Mouse (Mus musculus) intestine, embryonic 15.5 days (tissue): ENCODE results near the gene 6430550D23Rik. TPM values are rescaled to one million over a fixed set of nuclear protein-coding genes. Genes with fewer than 3 reads are reported as not detected.

Experiments
- ATAC-seq: fragments of 200-750 bp; cut with Nextera tagmentation; 2 replicates; pipeline ENCODE4 v1.8.0; 2017; ENCODE audit warnings: moderate TSS enrichment, moderate library complexity
- H3K27ac ChIP-seq: fragments of 300-500 bp; sonication (generic); 2 replicates; pipeline ENCODE4 v1.5.1; 2015; ENCODE audit warnings: mild to moderate bottlenecking, inconsistent platforms
- H3K27me3 ChIP-seq: fragments of 300-500 bp; sonication (generic); replicated peaks from 2 replicates; pipeline ENCODE4 v1.6.1; 2015; ENCODE audit warnings: inconsistent platforms
- H3K36me3 ChIP-seq: fragments of 300-500 bp; sonication (generic); 2 replicates; pipeline ENCODE4 v1.6.1; 2015; ENCODE audit warnings: inconsistent platforms
- H3K4me1 ChIP-seq: fragments of 300-500 bp; sonication (generic); replicated peaks from 2 replicates; pipeline ENCODE4 v1.6.1; 2015; ENCODE audit warnings: inconsistent platforms
- H3K4me2 ChIP-seq: fragments of 300-500 bp; sonication (generic); replicated peaks from 2 replicates; pipeline ENCODE4 v1.6.1; 2015; ENCODE audit warnings: mild to moderate bottlenecking, inconsistent platforms
- H3K4me3 ChIP-seq: fragments of 300-500 bp; sonication (generic); replicated peaks from 2 replicates; pipeline ENCODE4 v1.5.1; 2015; ENCODE audit warnings: inconsistent platforms
- H3K9ac ChIP-seq: fragments of 300-500 bp; sonication (generic); 2 replicates; pipeline ENCODE4 v1.6.1; 2015; ENCODE audit warnings: inconsistent platforms
- H3K9me3 ChIP-seq: fragments of 300-500 bp; sonication (generic); 2 replicates; pipeline ENCODE4 v1.6.1; 2016; ENCODE audit warnings: inconsistent platforms
- WGBS: fragments of 180-500 bp; shearing (Covaris S2); methylation state at CpG from one replicate; pipeline ENCODE4 v1.1.7; 2015; 5-methylcytosine and 5-hydroxymethylcytosine counted together
- polyA plus RNA-seq: library from polyadenylated mRNA; unstranded; fragments of >200 nt; fragmentation: Nextera tagmentation; extraction: Ambion mirVana; gene quantifications from 2 replicates; pipeline ENCODE4 v1.2.1, GENCODE M21; 2015

Gene 6430550D23Rik
- polyA plus RNA-seq, result 0.99 and 1.2 TPM in 2 replicates

DNA sequence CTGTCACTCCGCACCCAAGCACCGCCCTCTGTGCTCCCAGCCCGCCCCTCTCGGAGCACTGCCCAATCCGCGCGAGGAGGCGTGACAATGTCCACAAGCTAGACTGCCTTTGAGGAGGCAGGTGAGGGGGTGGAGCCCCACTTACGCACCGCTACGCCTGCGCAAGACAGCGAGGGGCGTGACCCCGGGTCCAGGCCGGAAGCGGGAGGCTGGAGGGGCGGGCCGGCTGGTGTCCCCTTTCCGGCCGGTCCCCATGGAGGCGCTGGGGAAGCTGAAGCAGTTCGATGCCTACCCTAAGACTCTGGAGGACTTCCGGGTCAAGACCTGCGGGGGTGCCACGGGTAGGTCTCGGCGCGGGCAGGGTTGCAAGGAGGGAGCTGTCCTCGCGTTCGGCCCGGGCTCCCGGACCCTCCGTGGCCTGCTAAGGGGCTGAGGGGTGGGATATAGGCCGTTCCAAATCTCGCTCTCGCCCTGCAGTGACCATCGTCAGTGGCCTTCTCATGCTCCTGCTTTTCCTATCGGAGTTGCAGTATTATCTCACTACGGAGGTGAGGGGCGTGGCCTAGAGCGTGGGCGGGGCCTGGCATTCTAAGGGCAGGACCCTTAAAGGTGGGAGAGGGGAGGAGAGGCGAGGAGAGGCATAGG is at the start of gene 6430550D23Rik, which contains the start of gene Ergic3:
Gene 6430550D23Rik (minus strand): TSS at position 90 of the 645 bp plus-strand sequence.
Gene Ergic3 (plus strand): TSS at position 158 of the 645 bp plus-strand sequence.
- H3K9me3 ChIP-seq, result no peaks in the 10 kb centered on the region
- no peaks in the 10 kb centered on the region for H3K27me3 ChIP-seq
- peak within 1 kb of the TSS; percentile 81 for H3K4me2 ChIP-seq
- ATAC-seq, result peak; percentile 100
- peaks cover 4% of the 10 kb centered on the region; the same call in 1 of the 2 replicates for H3K4me1 ChIP-seq
- peak within 1 kb of the TSS; percentile 83 for H3K27ac ChIP-seq
- peak within 1 kb of the TSS; percentile 92 for H3K4me3 ChIP-seq
- WGBS, result under 1% methylated on average over 45 of the region's 45 CpGs
- peaks cover 26% of the 10 kb centered on the region for H3K36me3 ChIP-seq
- H3K9ac ChIP-seq, result peak within 1 kb of the TSS; percentile 85

DNA sequence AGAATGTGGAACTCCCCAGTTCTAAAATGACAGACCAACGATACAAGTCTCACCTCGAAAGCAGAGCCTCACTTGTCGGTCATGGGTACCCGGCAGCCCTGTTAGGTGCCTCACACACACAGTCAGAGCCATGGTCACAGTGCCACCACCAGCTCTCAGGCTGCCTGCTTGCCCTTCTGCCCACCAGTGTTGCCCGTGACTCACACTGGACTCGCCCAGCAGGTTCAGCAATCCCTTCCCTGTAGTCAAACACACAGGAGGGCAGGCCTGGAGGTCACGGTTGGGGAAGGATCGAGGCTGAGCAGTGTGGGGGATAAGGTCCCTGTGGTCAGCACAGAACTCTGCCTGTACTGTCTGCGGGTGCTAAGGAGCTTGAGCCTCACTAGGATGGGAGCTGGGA is 45.0 kb upstream of the 6430550D23Rik start, which contains the start of gene Fer1l4:
Gene Fer1l4 (minus strand): TSS at position 132 of the 400 bp plus-strand sequence.
- Histone ChIP-seq H3K4me2 (no peak within 1 kb of the TSS), H3K4me3 (no peak within 1 kb of the TSS), H3K4me1 (no peaks in the 10 kb centered on the region), H3K27me3 (no peaks in the 10 kb centered on the region), H3K27ac (no peak within 1 kb of the TSS), H3K36me3 (no peaks in the 10 kb centered on the region), H3K9ac (no peak within 1 kb of the TSS), H3K9me3 (no peaks in the 10 kb centered on the region)
- WGBS, result 68% methylated on average over 9 of the region's 9 CpGs
- no peak for ATAC-seq

DNA sequence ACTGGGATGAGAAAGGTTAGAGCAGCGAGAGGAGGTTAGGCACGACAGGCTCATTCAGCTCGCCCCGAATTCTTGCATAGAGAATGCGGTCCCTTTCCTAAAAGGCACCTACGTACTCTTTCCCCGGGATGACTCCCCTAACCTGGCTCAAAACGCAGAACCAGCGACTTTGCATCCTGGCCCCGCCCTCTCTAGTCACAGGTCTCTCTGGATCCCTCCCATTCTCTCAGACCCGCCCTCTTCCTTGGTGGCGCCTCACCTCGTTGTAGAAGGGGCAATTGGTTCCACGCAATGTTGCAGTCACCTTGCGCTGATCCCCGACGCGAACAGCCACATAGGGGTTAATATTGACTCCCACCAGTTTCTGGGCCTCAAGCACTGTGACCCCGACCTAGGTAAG is 40.2 kb upstream of the 6430550D23Rik start:
- peak overlapping the region; percentile 10; the same call in 1 of the 2 replicates for H3K4me3 ChIP-seq
- H3K9ac ChIP-seq, result no peak overlapping the region
- no peaks in the 10 kb centered on the region for H3K36me3 ChIP-seq
- H3K27ac ChIP-seq, result no peak overlapping the region
- H3K4me2 ChIP-seq, result peak overlapping the region; percentile 50
- H3K4me1 ChIP-seq, result no peaks in the 10 kb centered on the region
- 0 out of 2 replicates have a peak, but pooled peaks cover 4% of the 10 kb centered on the region for H3K27me3 ChIP-seq
- WGBS, result 7% methylated on average over 19 of the region's 19 CpGs
- ATAC-seq, result peak; percentile 61
- no peaks in the 10 kb centered on the region for H3K9me3 ChIP-seq

GRCm38 (mm10) chr2:156042903-156043302 is 35.1 kb upstream of the 6430550D23Rik start:
- ATAC-seq, result no peak
- WGBS, result 85% methylated on average over 8 of the region's 8 CpGs
- no peak overlapping the region for H3K4me2 ChIP-seq

DNA sequence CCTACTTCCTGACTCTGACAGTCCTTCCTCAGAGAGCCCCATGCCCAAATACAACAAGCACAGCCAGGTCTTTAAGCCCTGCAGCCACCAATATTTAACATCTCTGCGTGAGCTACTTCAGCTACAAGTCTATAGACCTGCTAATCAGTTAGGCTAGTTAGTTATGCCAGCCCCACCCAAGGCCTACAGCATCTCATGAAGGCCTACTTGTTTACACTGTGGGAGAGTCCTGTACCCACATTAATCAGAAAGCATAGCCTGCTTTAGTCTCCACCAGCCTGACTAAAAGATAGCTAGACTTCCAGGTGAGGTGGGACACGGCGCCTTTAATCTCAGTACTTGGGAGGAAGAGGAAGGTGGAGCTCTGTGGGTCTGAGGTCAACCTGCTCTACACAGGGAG is 31.6 kb upstream of the 6430550D23Rik start:
- WGBS, result 74% methylated on average over 3 of the region's 3 CpGs
- Histone ChIP-seq H3K4me3 (no peak overlapping the region), H3K4me1 (no peaks in the 10 kb centered on the region), H3K4me2 (no peak overlapping the region), H3K36me3 (no peaks in the 10 kb centered on the region), H3K9ac (no peak overlapping the region), H3K9me3 (no peaks in the 10 kb centered on the region), H3K27me3 (no peaks in the 10 kb centered on the region), H3K27ac (no peak overlapping the region)
- no peak for ATAC-seq

More at GRCm38 (mm10) chr2:156042903-156043302, 35.1 kb upstream of the 6430550D23Rik start:
- H3K27me3 ChIP-seq, result 0 out of 2 replicates have a peak, but pooled peaks cover 4% of the 10 kb centered on the region
- no peaks in the 10 kb centered on the region for H3K4me1 ChIP-seq
- no peaks in the 10 kb centered on the region for H3K36me3 ChIP-seq
- H3K27ac ChIP-seq, result no peak overlapping the region
- H3K9ac ChIP-seq, result no peak overlapping the region
- H3K4me3 ChIP-seq, result no peak overlapping the region
- no peaks in the 10 kb centered on the region for H3K9me3 ChIP-seq

DNA sequence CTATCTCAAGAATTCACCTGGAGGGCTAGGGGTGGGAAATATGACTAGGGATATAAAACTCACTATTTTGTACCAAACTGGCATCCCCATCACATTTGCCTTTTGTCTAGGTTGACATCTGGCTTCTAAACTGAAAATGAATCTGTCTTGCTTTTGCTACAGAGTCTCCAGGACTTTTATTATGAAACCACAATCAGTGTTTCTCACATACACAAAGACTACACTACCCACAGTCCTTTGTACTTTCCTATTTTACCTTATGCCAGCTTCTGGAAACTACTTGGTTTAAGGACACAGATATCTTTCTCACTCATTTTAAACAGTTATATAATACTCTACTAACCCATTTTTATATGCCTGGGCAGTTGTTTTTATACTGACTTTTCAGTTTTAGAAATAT is 17.7 kb upstream of the 6430550D23Rik start:
- Histone ChIP-seq H3K9me3 (no peaks in the 10 kb centered on the region), H3K27me3 (no peaks in the 10 kb centered on the region), H3K36me3 (no peaks in the 10 kb centered on the region), H3K4me3 (no peak overlapping the region), H3K27ac (no peak overlapping the region), H3K4me1 (no peaks in the 10 kb centered on the region), H3K4me2 (no peak overlapping the region), H3K9ac (no peak overlapping the region)
- ATAC-seq, result no peak

GRCm38 (mm10) chr2:156021765-156022164 is 14.0 kb upstream of the 6430550D23Rik start:
- H3K9me3 ChIP-seq, result no peaks in the 10 kb centered on the region
- no peaks in the 10 kb centered on the region for H3K27me3 ChIP-seq
- H3K4me3 ChIP-seq, result no peak overlapping the region
- no peaks in the 10 kb centered on the region for H3K4me1 ChIP-seq
- WGBS, result 85% methylated on average over 2 of the region's 2 CpGs
- no peak overlapping the region for H3K27ac ChIP-seq
- peaks cover 13% of the 10 kb centered on the region for H3K36me3 ChIP-seq
- no peak overlapping the region for H3K9ac ChIP-seq
- ATAC-seq, result no peak
- no peak overlapping the region for H3K4me2 ChIP-seq

GRCm38 (mm10) chr2:156021219-156021618 is 13.4 kb upstream of the 6430550D23Rik start:
- no peaks in the 10 kb centered on the region for H3K27me3 ChIP-seq
- H3K9ac ChIP-seq, result no peak overlapping the region
- 86% methylated on average over 8 of the region's 8 CpGs for WGBS
- no peak for ATAC-seq
- no peak overlapping the region for H3K27ac ChIP-seq
- H3K4me3 ChIP-seq, result no peak overlapping the region
- peaks cover 15% of the 10 kb centered on the region for H3K36me3 ChIP-seq
- no peaks in the 10 kb centered on the region for H3K4me1 ChIP-seq
- H3K9me3 ChIP-seq, result no peaks in the 10 kb centered on the region
- H3K4me2 ChIP-seq, result no peak overlapping the region

- Histone ChIP-seq H3K4me1 (no peaks in the 10 kb centered on the region), H3K27ac (no peak overlapping the region), H3K36me3 (peaks cover 34% of the 10 kb centered on the region), H3K4me3 (no peak overlapping the region), H3K4me2 (no peak overlapping the region), H3K9ac (no peak overlapping the region), H3K27me3 (no peaks in the 10 kb centered on the region), H3K9me3 (no peaks in the 10 kb centered on the region)
- WGBS, result 76% methylated on average over 3 of the region's 3 CpGs
- no peak for ATAC-seq
Observed at GRCm38 (mm10) chr2:156018106-156018505, 10.3 kb upstream of the 6430550D23Rik start.

GRCm38 (mm10) chr2:156005393-156005792 is 2.4 kb downstream of the 6430550D23Rik start:
- H3K4me3 ChIP-seq, result no peak overlapping the region
- peaks cover 5% of the 10 kb centered on the region for H3K36me3 ChIP-seq
- WGBS, result 95% methylated on average over 4 of the region's 4 CpGs
- H3K27me3 ChIP-seq, result no peaks in the 10 kb centered on the region
- peaks cover 4% of the 10 kb centered on the region; the same call in 1 of the 2 replicates for H3K4me1 ChIP-seq
- ATAC-seq, result no peak
- no peaks in the 10 kb centered on the region for H3K9me3 ChIP-seq
- H3K27ac ChIP-seq, result no peak overlapping the region
- H3K9ac ChIP-seq, result no peak overlapping the region
- no peak overlapping the region for H3K4me2 ChIP-seq

DNA sequence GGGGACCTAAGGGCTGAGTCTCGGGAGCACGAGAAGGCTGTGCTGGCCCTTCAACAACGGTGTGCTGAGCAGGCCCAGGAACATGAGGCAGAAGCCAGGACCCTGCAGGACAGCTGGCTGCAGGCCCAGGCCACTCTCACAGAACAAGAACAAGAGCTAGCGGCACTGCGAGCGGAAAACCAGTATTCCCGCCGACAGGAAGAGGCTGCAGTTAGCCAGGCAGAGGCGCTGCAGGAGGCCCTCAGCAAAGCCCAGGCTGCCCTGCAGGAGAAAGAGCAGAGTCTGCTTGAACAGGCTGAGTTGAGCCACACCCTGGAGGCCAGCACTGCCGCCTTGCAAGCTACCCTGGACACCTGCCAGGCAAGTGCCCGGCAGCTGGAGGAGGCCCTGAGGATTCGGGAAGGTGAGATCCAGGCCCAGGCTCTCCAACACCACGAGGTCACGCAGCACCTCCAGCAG is 15.9 kb downstream of the 6430550D23Rik start:
- Histone ChIP-seq H3K9me3 (no peaks in the 10 kb centered on the region), H3K36me3 (peaks cover 66% of the 10 kb centered on the region), H3K27me3 (no peaks in the 10 kb centered on the region), H3K27ac (peak overlapping the region; percentile 58; the same call in 1 of the 2 replicates), H3K9ac (no peak overlapping the region), H3K4me3 (no peak overlapping the region), H3K4me1 (no peaks in the 10 kb centered on the region), H3K4me2 (no peak overlapping the region)
- ATAC-seq, result peak; percentile 92
- 80% methylated on average over 14 of the region's 14 CpGs for WGBS

- Histone ChIP-seq H3K4me2 (no peak overlapping the region), H3K4me3 (no peak overlapping the region), H3K9me3 (no peaks in the 10 kb centered on the region), H3K4me1 (no peaks in the 10 kb centered on the region), H3K36me3 (peaks cover 58% of the 10 kb centered on the region), H3K9ac (no peak overlapping the region), H3K27me3 (no peaks in the 10 kb centered on the region), H3K27ac (0 out of 2 replicates have a peak overlapping the region, but pooled peaks have one; percentile 58)
- no peak for ATAC-seq
- 92% methylated on average over 10 of the region's 10 CpGs for WGBS
Observed at GRCm38 (mm10) chr2:155991151-155991550, 16.6 kb downstream of the 6430550D23Rik start.

DNA sequence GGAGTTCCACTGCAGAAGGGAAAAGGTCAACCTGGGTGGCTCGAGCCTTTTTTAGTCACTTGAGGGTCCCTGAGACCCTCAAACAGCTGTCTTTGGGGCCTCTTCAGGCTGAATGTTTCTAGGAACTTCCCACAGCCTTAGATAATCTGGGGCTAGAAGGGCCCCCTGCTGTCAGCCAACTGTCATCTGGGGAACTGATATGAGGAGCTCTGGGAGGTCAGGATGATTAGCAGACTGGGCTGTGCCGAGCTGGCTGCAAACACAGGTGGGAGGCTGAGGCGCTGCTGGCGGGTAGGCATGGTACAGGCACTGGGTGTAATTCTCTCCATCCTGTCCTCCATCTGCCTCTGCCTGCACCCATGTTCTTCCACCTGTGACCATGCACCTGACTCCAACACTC is 18.7 kb downstream of the 6430550D23Rik start:
- Histone ChIP-seq H3K4me1 (no peaks in the 10 kb centered on the region), H3K36me3 (peaks cover 51% of the 10 kb centered on the region), H3K27me3 (no peaks in the 10 kb centered on the region), H3K4me2 (no peak overlapping the region), H3K9me3 (no peaks in the 10 kb centered on the region), H3K9ac (no peak overlapping the region), H3K27ac (no peak overlapping the region), H3K4me3 (no peak overlapping the region)
- ATAC-seq, result peak; percentile 64
- 49% methylated on average over 4 of the region's 4 CpGs for WGBS
